Mouse (Mus musculus) gastrocnemius, adult 8-10 months (tissue): ENCODE data around the gene Hpca. TPM values are rescaled to one million over a fixed set of nuclear protein-coding genes. Genes with fewer than 3 reads are reported as not detected.

Experiments used
- DNase-seq, 2 experiments: peaks; one replicate each; pipeline ENCODE4 v3.0.0; 2022; ENCODE audit warnings: low spot score in 2 of 2
- total RNA-seq, 4 experiments: library from RNA; stranded (reverse); gene quantifications; 2 replicates each; pipeline ENCODE4 v1.2.4; 2022

Hpca gene
- total RNA-seq, 4 experiments from 2014 or later, result not detected

GRCm38 (mm10) chr4:129136189-129136578 is 14.3 kb upstream of the Hpca start:
- no peak for DNase-seq

GRCm38 (mm10) chr4:129135637-129136036 is 13.8 kb upstream of the Hpca start:
- DNase-seq, result no peak

GRCm38 (mm10) chr4:129134799-129135585 is 13.2 kb upstream of the Hpca start:
- DNase-seq, result peak; percentile 44 to 47

GRCm38 (mm10) chr4:129130755-129131303 is 9.0 kb upstream of the Hpca start:
- DNase-seq, result no peak

GRCm38 (mm10) chr4:129130149-129130548 is 8.3 kb upstream of the Hpca start:
- no peak for DNase-seq

- DNase-seq, result no peak
Observed at GRCm38 (mm10) chr4:129129387-129129786, 7.6 kb upstream of the Hpca start.

GRCm38 (mm10) chr4:129128582-129129338 is 6.9 kb upstream of the Hpca start:
- no peak for DNase-seq

GRCm38 (mm10) chr4:129125736-129126451 is 4.1 kb upstream of the Hpca start:
- peak in 1 of 2 experiments; percentile 31 for DNase-seq

GRCm38 (mm10) chr4:129124652-129125146 is 2.9 kb upstream of the Hpca start:
- DNase-seq, result no peak

- no peak for DNase-seq
Observed at GRCm38 (mm10) chr4:129122719-129123118, 883 bp upstream of the Hpca start.

- DNase-seq, result no peak
Observed at GRCm38 (mm10) chr4:129122107-129122506, 271 bp upstream of the Hpca start.

GRCm38 (mm10) chr4:129120520-129121445 is 1.1 kb downstream of the Hpca start:
- no peak for DNase-seq

GRCm38 (mm10) chr4:129119708-129120107 is 2.1 kb downstream of the Hpca start:
- DNase-seq, result no peak

GRCm38 (mm10) chr4:129117720-129118510 is 3.9 kb downstream of the Hpca start:
- DNase-seq, result no peak

- DNase-seq, result no peak
Observed at GRCm38 (mm10) chr4:129116703-129117102, 5.1 kb downstream of the Hpca start.

GRCm38 (mm10) chr4:129113083-129113988 is 8.5 kb downstream of the Hpca start:
- DNase-seq, result no peak

GRCm38 (mm10) chr4:129112231-129112630 is 9.6 kb downstream of the Hpca start:
- DNase-seq, result no peak

GRCm38 (mm10) chr4:129111350-129111749 is 10.5 kb downstream of the Hpca start:
- DNase-seq, result no peak

- DNase-seq, result no peak
Observed at GRCm38 (mm10) chr4:129110804-129111203, 11.0 kb downstream of the Hpca start.
